Mouse (Mus musculus): ENCODE results near the gene Zcchc7.

GRCm38 (mm10) chr4:44740471-44740870 lies 15.2 kb upstream of the Zcchc7 start:
- TF ChIP-seq CTCF (IDR thresholded peaks at IDR 0.05), result no peak
- no peak for TF ChIP-seq EP300 (IDR thresholded peaks at IDR 0.05)

All from lung, postnatal 0 days (tissue).